Mouse (Mus musculus) cerebellum, adult 9-10 months (tissue): ENCODE data around the gene Zfyve27.

Experiments used
- DNase-seq: peaks from one replicate; pipeline ENCODE4 v3.0.0; 2022

Gene Zfyve27

DNA sequence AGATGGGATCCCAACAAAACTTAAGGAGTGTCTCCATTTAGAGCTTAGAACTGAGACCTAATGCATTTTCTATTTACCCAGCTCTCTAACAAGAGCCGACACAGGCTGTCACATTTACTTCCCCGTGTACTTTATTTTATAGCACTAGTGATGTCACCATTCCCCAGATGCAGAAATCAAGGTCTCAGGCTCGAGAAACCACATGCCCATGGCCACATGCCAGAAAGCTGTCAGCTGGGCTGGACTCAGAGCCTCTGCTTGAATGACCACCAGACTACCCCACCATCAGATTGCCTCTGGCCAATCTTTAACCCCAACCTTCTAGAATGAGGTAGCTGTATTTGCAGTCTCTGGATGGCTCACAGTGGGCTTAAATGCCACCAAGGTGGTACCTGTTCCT is 79.7 kb downstream of the Zfyve27 start:
- no peak for DNase-seq
